Mouse (Mus musculus) embryonic facial prominence, embryonic 10.5 days (tissue): Measurements from ENCODE around the gene Tas1r1. TPM values are rescaled to one million over a fixed set of nuclear protein-coding genes. Genes with fewer than 3 reads are reported as not detected.
A peak's percentile ranks its signal among the peaks of the same experiment; 100 is the strongest.

ENCODE experiments used
- DNase-seq: peaks from one replicate; pipeline ENCODE4 v3.0.0-alpha.2; 2017; ENCODE audit warnings: low spot score
- H3K27ac ChIP-seq: fragments of 300-500 bp; sonication (generic); replicated peaks from 2 replicates; pipeline ENCODE4 v1.5.1; 2016; ENCODE audit warnings: mild to moderate bottlenecking
- H3K27me3 ChIP-seq: fragments of 300-500 bp; sonication (generic); replicated peaks from 2 replicates; pipeline ENCODE4 v1.6.1; 2016; ENCODE audit warnings: low read depth, mild to moderate bottlenecking; ENCODE audit not compliant: poor library complexity, severe bottlenecking
- H3K36me3 ChIP-seq: fragments of 300-500 bp; sonication (generic); replicated peaks from 2 replicates; pipeline ENCODE4 v1.6.1; 2016; ENCODE audit warnings: mild to moderate bottlenecking, moderate library complexity
- H3K4me1 ChIP-seq: fragments of 300-500 bp; sonication (generic); 2 replicates; pipeline ENCODE4 v1.6.1; 2016
- H3K4me3 ChIP-seq: fragments of 300-500 bp; sonication (generic); 2 replicates; pipeline ENCODE4 v1.5.1; 2016; ENCODE audit warnings: mild to moderate bottlenecking, moderate library complexity
- H3K9me3 ChIP-seq: fragments of 300-500 bp; sonication (generic); 2 replicates; pipeline ENCODE4 v1.6.1; 2016; ENCODE audit warnings: mild to moderate bottlenecking
- WGBS: fragments of 180-500 bp; shearing (Covaris S2); methylation state at CpG from one replicate; pipeline ENCODE4 v1.1.7; 2016; 5-methylcytosine and 5-hydroxymethylcytosine counted together
- polyA plus RNA-seq: library from polyadenylated mRNA; unstranded; fragments of >200 nt; fragmentation: Nextera tagmentation; extraction: Ambion mirVana; gene quantifications from 2 replicates; pipeline ENCODE4 v1.2.1, GENCODE M21; 2016

The Tas1r1 gene
- polyA plus RNA-seq: 0.50 and 0.68 TPM in 2 replicates

- WGBS: 53% methylated on average over 10 of the region's 10 CpGs
- H3K9me3 ChIP-seq: no peaks in the 10 kb centered on the region
- peaks cover 5% of the 10 kb centered on the region; the same call in 1 of the 2 replicates for H3K27me3 ChIP-seq
- no peak for DNase-seq
- H3K4me3 ChIP-seq: peak within 1 kb of the TSS; percentile 100
- peaks cover 26% of the 10 kb centered on the region for H3K36me3 ChIP-seq
- peaks cover 29% of the 10 kb centered on the region for H3K4me1 ChIP-seq
- peak within 1 kb of the TSS; percentile 90 for H3K27ac ChIP-seq
Measured at GRCm38 (mm10) chr4:152038225-152038984, at the start of gene Tas1r1. Gene Tas1r1, minus strand, starts transcription at chr4:152038568.

DNA sequence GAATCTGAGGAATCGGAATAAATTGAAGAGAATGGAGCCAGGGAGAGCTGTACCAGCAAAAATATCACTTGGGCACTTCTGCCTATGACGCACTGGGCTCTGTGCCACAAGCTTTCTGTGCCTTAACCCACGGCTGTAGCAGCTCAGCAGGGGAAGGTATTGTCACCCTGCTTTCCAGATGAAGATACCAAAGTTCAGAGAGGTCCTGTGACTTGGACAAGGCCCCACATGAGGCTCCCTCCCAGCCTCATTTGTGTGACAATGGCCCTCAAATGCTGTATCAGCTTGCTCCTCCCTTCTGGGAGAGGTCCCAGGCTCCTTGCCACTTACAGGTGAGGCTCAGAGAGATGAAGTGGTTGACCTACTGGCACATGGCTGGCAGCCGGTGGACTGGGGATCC is 49.8 kb upstream of the Tas1r1 start:
- H3K36me3 ChIP-seq: no peaks in the 10 kb centered on the region; the same call in 1 of the 2 replicates
- H3K9me3 ChIP-seq: no peaks in the 10 kb centered on the region
- no peak overlapping the region for H3K27ac ChIP-seq
- 41% methylated on average over 4 of the region's 4 CpGs for WGBS
- H3K4me3 ChIP-seq: peak overlapping the region; percentile 91
- no peak for DNase-seq
- peaks cover 35% of the 10 kb centered on the region for H3K27me3 ChIP-seq
- H3K4me1 ChIP-seq: peaks cover 47% of the 10 kb centered on the region

DNA sequence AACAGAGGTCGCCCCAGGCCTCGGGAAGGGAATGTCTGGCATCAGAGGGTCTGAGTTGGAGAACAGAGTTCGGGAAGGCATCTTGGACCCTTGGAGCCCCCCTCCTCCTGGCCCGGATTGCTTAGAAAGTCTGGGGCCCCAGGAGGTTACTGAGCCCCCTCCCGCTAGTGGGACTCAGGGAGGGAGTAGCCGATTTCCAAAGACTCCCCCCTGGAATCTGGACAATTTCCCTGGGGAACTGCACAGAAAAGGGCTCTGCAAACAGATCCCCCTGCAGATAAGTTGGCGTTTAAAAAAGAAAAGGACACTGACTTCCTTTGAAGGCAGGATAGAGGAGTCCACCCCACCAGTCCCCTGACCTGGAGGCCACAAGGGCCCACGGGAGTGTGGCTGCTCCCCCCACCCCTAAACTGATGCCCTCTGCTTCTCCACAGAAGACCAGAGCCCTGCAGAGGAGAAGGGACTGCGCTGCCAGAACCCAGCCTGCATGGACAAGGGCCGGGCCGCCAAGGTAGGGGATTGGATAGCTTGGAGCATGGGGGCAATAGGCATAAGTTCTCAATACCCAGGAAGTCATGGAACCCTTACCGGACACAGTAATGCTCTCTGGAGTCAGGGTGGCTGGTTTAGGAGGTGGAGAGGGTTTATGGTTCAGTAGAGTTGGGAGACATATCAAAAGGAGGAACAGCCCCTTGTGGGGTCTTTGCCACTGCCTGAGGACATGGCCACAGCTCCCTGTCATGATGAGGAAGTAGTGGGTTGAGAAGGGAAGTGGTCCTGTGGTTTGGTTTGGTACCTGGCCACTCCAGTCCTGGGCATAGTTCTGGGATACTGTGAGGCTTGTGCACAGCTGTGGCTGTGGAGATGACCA is 49.1 kb upstream of the Tas1r1 start:
- Histone ChIP-seq H3K4me1 (peaks cover 40% of the 10 kb centered on the region), H3K27ac (peak overlapping the region; percentile 91), H3K9me3 (no peaks in the 10 kb centered on the region), H3K4me3 (peak overlapping the region; percentile 91), H3K36me3 (no peaks in the 10 kb centered on the region; the same call in 1 of the 2 replicates), H3K27me3 (peaks cover 35% of the 10 kb centered on the region)
- 4% methylated on average over 12 of the region's 12 CpGs for WGBS
- peak; percentile 44 for DNase-seq

- under 1% methylated on average over 91 of the region's 92 CpGs for WGBS
Measured at GRCm38 (mm10) chr4:152086505-152087210, 48.3 kb upstream of the Tas1r1 start.

DNA sequence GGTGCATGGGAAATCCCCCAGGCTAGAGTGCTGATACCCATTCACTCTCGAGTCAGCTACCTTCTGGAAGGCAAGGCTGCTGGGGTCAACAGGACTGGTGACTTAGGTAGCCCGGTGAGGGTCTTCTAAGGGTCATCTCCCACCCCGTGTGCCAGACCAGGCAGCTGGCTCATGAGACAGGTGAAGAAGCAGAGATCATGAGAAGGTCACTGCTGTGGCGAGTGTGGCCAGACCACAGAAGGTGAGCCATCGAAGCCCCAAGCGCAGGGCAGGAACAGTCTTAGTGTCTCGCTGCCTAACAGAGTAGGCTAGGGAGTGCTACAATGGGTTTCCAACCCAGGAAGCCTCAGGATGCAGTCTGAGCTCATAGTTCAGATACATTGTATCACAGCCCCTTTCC is 46.2 kb upstream of the Tas1r1 start:
- Histone ChIP-seq H3K9me3 (no peaks in the 10 kb centered on the region), H3K4me3 (no peak overlapping the region), H3K27me3 (peaks cover 35% of the 10 kb centered on the region), H3K4me1 (peaks cover 32% of the 10 kb centered on the region), H3K36me3 (no peaks in the 10 kb centered on the region; the same call in 1 of the 2 replicates), H3K27ac (no peak overlapping the region)
- no peak for DNase-seq
- 85% methylated on average over 7 of the region's 7 CpGs for WGBS

More at GRCm38 (mm10) chr4:152086505-152087210, 48.3 kb upstream of the Tas1r1 start:
- Histone ChIP-seq H3K4me1 (peaks cover 36% of the 10 kb centered on the region), H3K27ac (peak overlapping the region; percentile 91), H3K27me3 (peaks cover 35% of the 10 kb centered on the region), H3K36me3 (no peaks in the 10 kb centered on the region; the same call in 1 of the 2 replicates), H3K4me3 (peak overlapping the region; percentile 91), H3K9me3 (no peaks in the 10 kb centered on the region)
- peak; percentile 77 for DNase-seq

DNA sequence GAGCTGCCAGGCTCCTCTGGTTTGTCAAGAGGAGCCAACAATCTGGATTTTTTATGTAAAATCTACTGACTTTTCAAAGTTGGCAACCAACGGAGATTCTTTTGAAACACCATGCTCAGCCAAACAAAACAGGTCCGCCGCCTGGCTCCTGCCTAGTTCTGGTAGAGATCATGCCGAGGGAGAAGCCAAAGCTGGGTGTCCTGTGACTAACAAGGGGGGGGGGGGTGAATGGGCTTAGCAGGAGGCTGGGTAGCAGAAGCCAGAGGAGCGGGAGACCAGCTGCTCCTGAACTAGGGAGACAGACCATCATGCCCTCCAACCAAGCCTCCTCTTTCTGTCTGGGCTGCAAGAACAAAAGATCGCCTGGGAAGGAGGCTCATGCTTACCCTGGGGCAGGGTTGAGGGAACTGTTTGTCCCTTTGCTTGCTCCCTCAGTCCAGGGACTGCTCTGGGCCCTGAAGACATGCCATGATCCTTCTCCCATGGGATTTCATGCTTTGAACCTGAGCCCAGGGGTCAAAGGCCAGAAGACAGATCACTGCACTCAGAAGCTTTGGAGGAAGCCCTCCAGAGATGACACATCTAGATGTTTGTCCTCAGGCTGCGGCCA is 45.3 kb upstream of the Tas1r1 start:
- peaks cover 33% of the 10 kb centered on the region for H3K27me3 ChIP-seq
- peaks cover 29% of the 10 kb centered on the region for H3K4me1 ChIP-seq
- WGBS: 65% methylated on average over 7 of the region's 7 CpGs
- no peak overlapping the region for H3K4me3 ChIP-seq
- H3K9me3 ChIP-seq: no peaks in the 10 kb centered on the region
- DNase-seq: no peak
- no peak overlapping the region; the same call in 1 of the 2 replicates for H3K27ac ChIP-seq
- no peaks in the 10 kb centered on the region; the same call in 1 of the 2 replicates for H3K36me3 ChIP-seq

DNA sequence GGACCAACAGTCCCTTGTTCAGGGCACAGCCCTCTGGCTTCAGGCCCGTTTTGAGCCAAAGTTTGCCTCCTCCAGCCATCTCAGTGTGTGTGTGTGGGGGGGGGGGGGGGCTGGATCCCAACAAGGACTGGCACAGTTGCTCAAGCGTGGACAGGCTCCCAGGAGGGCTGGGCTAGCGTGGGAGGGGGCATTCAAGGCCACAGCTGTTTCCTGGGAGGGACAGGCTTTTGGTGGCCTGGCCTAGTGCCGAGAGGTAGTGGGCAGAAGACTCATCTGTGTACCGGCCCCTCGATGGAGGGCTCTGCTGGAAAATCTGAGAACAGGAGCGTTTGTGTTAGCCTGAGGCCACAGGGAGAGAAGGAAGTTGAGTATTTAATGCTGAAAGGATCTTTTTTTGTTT is 41.6 kb upstream of the Tas1r1 start:
- no peaks in the 10 kb centered on the region for H3K36me3 ChIP-seq
- H3K9me3 ChIP-seq: no peaks in the 10 kb centered on the region
- no peak overlapping the region for H3K27ac ChIP-seq
- DNase-seq: no peak
- no peak overlapping the region for H3K4me3 ChIP-seq
- WGBS: 64% methylated on average over 7 of the region's 7 CpGs
- peaks cover 20% of the 10 kb centered on the region for H3K4me1 ChIP-seq
- peaks cover 14% of the 10 kb centered on the region; the same call in 1 of the 2 replicates for H3K27me3 ChIP-seq

DNA sequence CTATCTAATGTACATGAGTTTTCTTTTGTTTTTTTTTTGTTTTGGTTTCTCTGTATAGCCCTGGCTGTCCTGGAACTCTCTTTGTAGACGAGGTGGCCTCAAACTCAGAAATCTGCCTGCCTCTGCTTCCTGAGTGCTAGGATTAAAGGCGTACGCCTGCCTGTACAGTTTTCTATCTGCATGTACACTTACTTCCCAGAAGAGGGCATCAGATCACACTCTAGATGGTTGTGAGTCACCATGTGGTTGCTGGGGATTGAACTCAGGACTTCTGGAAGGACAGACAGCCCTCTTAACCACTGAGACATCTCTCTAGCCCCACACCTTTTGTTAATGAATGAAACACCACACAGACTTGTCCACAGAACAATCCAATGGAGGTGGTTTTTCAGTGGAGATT is 40.9 kb upstream of the Tas1r1 start:
- H3K4me3 ChIP-seq: no peak overlapping the region
- 90% methylated on average over 3 of the region's 3 CpGs for WGBS
- peaks cover 20% of the 10 kb centered on the region for H3K4me1 ChIP-seq
- H3K27me3 ChIP-seq: peaks cover 7% of the 10 kb centered on the region; the same call in 1 of the 2 replicates
- H3K36me3 ChIP-seq: no peaks in the 10 kb centered on the region
- no peak for DNase-seq
- no peak overlapping the region for H3K27ac ChIP-seq
- H3K9me3 ChIP-seq: no peaks in the 10 kb centered on the region

DNA sequence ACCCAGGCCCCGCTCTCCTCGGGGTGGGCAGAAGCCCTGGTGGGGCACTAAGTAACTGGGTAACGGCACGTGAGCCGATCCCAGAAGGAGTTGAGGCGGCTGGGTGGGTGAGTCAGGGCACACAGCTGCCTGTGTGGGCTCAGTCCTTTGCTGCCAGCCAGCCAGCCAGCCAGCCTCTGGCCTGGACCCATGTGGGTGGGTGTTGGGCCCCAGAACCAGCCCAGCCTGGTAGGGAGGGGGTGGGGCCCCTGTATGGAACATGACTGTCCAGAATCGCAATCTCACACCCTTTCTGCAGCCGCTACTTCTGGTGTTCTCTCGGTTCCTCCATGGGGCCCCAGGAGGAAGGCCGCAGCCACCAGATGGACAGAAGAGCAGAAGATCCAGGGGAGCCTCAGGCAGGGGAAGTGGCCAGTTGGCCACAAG is 39.8 kb upstream of the Tas1r1 start:
- no peaks in the 10 kb centered on the region for H3K9me3 ChIP-seq
- H3K36me3 ChIP-seq: no peaks in the 10 kb centered on the region
- H3K27ac ChIP-seq: no peak overlapping the region
- no peak overlapping the region for H3K4me3 ChIP-seq
- no peak for DNase-seq
- no peaks in the 10 kb centered on the region for H3K27me3 ChIP-seq
- WGBS: 93% methylated on average over 10 of the region's 10 CpGs
- H3K4me1 ChIP-seq: peaks cover 21% of the 10 kb centered on the region

- no peak overlapping the region for H3K4me3 ChIP-seq
- H3K27ac ChIP-seq: no peak overlapping the region
Measured at GRCm38 (mm10) chr4:152077191-152077590, 38.8 kb upstream of the Tas1r1 start.

DNA sequence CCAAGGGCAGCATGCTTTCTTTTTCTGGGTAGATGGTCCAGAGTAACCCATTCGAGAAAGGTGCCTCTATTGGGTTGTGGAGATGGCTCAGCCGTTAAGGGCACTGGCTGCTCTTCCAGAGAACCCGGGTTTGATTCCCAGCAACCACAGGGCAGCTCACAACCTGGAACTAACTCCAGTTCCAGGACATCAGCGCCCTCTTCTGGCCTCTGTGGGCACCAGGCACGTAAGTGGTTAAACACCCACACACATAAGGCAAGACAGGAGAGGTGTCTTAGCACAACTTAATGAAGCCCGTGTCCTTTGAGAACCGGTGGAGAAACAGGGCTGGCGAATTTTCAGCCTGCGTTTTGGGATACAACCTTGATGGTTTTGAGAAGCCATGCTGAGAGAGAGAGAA is 36.2 kb upstream of the Tas1r1 start:
- H3K4me3 ChIP-seq: no peak overlapping the region
- WGBS: 82% methylated on average over 9 of the region's 9 CpGs
- H3K27me3 ChIP-seq: no peaks in the 10 kb centered on the region
- H3K27ac ChIP-seq: no peak overlapping the region
- peaks cover 44% of the 10 kb centered on the region for H3K4me1 ChIP-seq
- no peak for DNase-seq
- no peaks in the 10 kb centered on the region for H3K36me3 ChIP-seq
- no peaks in the 10 kb centered on the region for H3K9me3 ChIP-seq

More at GRCm38 (mm10) chr4:152077191-152077590, 38.8 kb upstream of the Tas1r1 start:
- H3K27me3 ChIP-seq: no peaks in the 10 kb centered on the region
- H3K9me3 ChIP-seq: no peaks in the 10 kb centered on the region
- no peaks in the 10 kb centered on the region for H3K36me3 ChIP-seq
- peaks cover 29% of the 10 kb centered on the region for H3K4me1 ChIP-seq
- WGBS: 86% methylated on average over 9 of the region's 9 CpGs
- DNase-seq: no peak
